Mouse (Mus musculus) E14TG2a.4 (cell line): ENCODE measurements around the gene Hao1.

Experiments
- CTCF ChIP-seq: conservative IDR thresholded peaks from 2 replicates; pipeline ENCODE4 v1.5.1; 2014; ENCODE audit warnings: low read length
- POU5F1 ChIP-seq: IDR thresholded peaks from 2 replicates; pipeline ENCODE4 v1.6.1; 2014; ENCODE audit warnings: low read length, borderline replicate concordance

DNA sequence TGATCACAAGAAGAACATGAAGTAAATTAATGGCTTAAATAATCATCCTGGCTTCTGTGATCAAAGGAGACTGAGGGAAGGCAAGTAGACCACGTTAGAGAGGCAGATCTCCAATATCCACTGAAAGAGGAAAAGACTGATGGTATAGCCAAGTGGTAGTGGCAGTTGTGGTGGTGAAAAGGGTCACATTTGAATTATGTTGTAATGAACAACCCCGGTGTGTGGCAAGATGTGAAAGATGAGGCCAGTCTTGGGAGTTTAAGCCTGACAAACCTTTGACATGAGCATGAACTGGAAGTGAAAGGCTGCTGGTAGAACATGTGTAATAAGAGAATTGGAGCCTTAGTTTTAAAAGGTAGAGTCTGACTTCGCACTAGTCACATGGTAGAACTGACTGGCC, 54.4 kb downstream of the Hao1 start:
- no peak for TF ChIP-seq CTCF
- no peak for TF ChIP-seq POU5F1
